23 mouse cellular contexts compared by ENCODE assay signal in genomic region chr16:57356454-57356853, GRCm38 (mm10).
"Had no signal": no experiment of that assay in that cellular context is flagged by ENCODE, and none has a peak within 500 bp of the region (broad histone marks: within the 10 kb centered on the region; RNA-seq: fewer than 3 reads in every experiment).

No protein-coding gene starts in this region.

- H3K36me3 ChIP-seq: limb, embryonic 10.5 days; limb, embryonic 13.5 days; liver, embryonic 12.5 days; liver, embryonic 15.5 days; lung, embryonic 15.5 days; midbrain, embryonic 10.5 days; midbrain, embryonic 13.5 days; neural tube, embryonic 13.5 days; stomach, embryonic 15.5 days had no signal

- H3K27ac ChIP-seq: layer of hippocampus, adult 2 months; limb, embryonic 10.5 days; limb, embryonic 13.5 days; liver, embryonic 12.5 days; liver, embryonic 15.5 days; lung, embryonic 15.5 days; midbrain, embryonic 10.5 days; midbrain, embryonic 13.5 days; neural tube, embryonic 13.5 days; stomach, embryonic 15.5 days had no signal

- H3K9ac ChIP-seq: limb, embryonic 13.5 days; liver, embryonic 12.5 days; liver, embryonic 15.5 days; lung, embryonic 15.5 days; midbrain, embryonic 13.5 days; neural tube, embryonic 13.5 days; stomach, embryonic 15.5 days had no signal

- DNase-seq: kidney, postnatal 25 days; layer of hippocampus, adult 9-11 months; liver; lung, adult 18-20 months; lung, postnatal 10 days; lung, postnatal 36 days; retina, postnatal 1 day; right cerebral cortex, postnatal 25 days; spleen, adult 18-20 months; thymus, postnatal 25 days had no signal

- H3K4me3 ChIP-seq: layer of hippocampus, adult 2 months; limb, embryonic 10.5 days; limb, embryonic 13.5 days; liver, embryonic 12.5 days; liver, embryonic 15.5 days; lung, embryonic 15.5 days; megakaryocyte, embryonic 14.5 days; midbrain, embryonic 10.5 days; midbrain, embryonic 13.5 days; myocyte; neural tube, embryonic 13.5 days; stomach, embryonic 15.5 days had no signal

- H3K4me1 ChIP-seq: liver, embryonic 12.5 days; liver, embryonic 15.5 days; lung, embryonic 15.5 days had no signal

- ATAC-seq: liver, embryonic 12.5 days; midbrain, embryonic 13.5 days; midbrain, embryonic 16.5 days had no signal

- H3K4me2 ChIP-seq: limb, embryonic 13.5 days; liver, embryonic 12.5 days; liver, embryonic 15.5 days; lung, embryonic 15.5 days; midbrain, embryonic 13.5 days; neural tube, embryonic 13.5 days; stomach, embryonic 15.5 days had no signal

- H3K9me3 ChIP-seq: limb, embryonic 10.5 days; limb, embryonic 13.5 days; liver, embryonic 12.5 days; liver, embryonic 15.5 days; lung, embryonic 15.5 days; megakaryocyte, embryonic 14.5 days; midbrain, embryonic 10.5 days; midbrain, embryonic 13.5 days; neural tube, embryonic 13.5 days; stomach, embryonic 15.5 days had no signal

- H3K27me3 ChIP-seq: limb, embryonic 13.5 days; liver, embryonic 12.5 days; liver, embryonic 15.5 days; lung, embryonic 15.5 days; megakaryocyte, embryonic 14.5 days; midbrain, embryonic 13.5 days; neural tube, embryonic 13.5 days; stomach, embryonic 15.5 days had no signal
